Mouse (Mus musculus) G1E (cell line): ENCODE measurements around the gene Hunk.

Experiments
- CTCF ChIP-seq: IDR thresholded peaks from 2 replicates; pipeline ENCODE4 v1.5.1; 2012; ENCODE audit warnings: low read depth, low read length, inconsistent platforms, mixed read lengths
- GATA1 ChIP-seq: IDR thresholded peaks from 2 replicates; pipeline ENCODE4 v1.6.1; 2012; ENCODE audit warnings: borderline replicate concordance, low read length, inconsistent platforms, mixed read lengths
- POLR2AphosphoS5 ChIP-seq: IDR thresholded peaks from 2 replicates; pipeline ENCODE4 v1.6.1; 2012; ENCODE audit warnings: low read depth, low read length, inconsistent platforms; ENCODE audit not compliant: insufficient replicate concordance
- TAL1 ChIP-seq: conservative IDR thresholded peaks from 2 replicates; pipeline ENCODE4 v1.6.1; 2012; ENCODE audit warnings: low read depth, low read length, inconsistent platforms, mixed read lengths

- no peak for TF ChIP-seq CTCF
- no peak for TF ChIP-seq GATA1
- no peak for TF ChIP-seq POLR2AphosphoS5
- no peak for TF ChIP-seq TAL1
Observed at GRCm38 (mm10) chr16:90437276-90437675, 51.5 kb downstream of the Hunk start.
